In the genomic region with DNA sequence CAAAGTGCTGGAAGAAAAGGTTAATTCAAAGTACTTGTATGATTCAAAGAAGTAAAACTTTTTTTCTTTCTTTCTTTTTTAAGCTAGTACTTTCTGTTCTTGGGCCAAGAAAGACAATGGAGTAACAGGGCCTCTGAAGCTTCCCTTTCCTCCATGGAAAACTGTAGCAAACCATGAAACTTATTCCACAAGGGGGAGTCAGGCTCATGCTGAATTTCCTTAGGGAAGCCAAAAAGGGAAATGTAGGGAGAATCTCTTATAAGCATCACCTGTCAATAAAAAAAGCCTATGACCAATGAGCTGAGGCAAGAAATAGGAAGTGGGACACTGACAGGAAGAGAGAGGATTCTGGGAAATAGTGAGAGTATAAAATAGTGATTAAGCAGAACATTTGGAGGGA, we compare ENCODE assay signal across 12 mouse cellular contexts.
DNase-seq lines count a peak whose midpoint lies in the region; ATAC-seq and TF ChIP-seq lines count a peak whose summit lies in the region.
"Had no signal": no experiment of that assay in that cellular context is flagged by ENCODE, and none has a peak within 500 bp of the region (broad histone marks: within the 10 kb centered on the region; RNA-seq: fewer than 3 reads in every experiment).

No protein-coding gene starts in this region.

- no peaks in the 10 kb centered on the region for H3K27me3 ChIP-seq in intestine, postnatal 0 days (replicated peaks; ENCODE audit: control insufficient read depth, insufficient read depth, low read length)
- H3K27me3 ChIP-seq in intestine, embryonic 15.5 days (replicated peaks): no peaks in the 10 kb centered on the region
- no peaks in the 10 kb centered on the region for H3K27me3 ChIP-seq in midbrain, embryonic 14.5 days (ENCODE audit: control insufficient read depth, insufficient read depth, low read length)
- H3K27me3 ChIP-seq in midbrain, embryonic 10.5 days (ENCODE audit: low read depth, poor library complexity, severe bottlenecking): no peaks in the 10 kb centered on the region
- H3K27me3 ChIP-seq: hindbrain, embryonic 12.5 days; neural tube, embryonic 12.5 days had no signal

- H3K4me2 ChIP-seq in intestine, postnatal 0 days (replicated peaks; ENCODE audit: low read depth): no peak overlapping the region
- H3K4me2 ChIP-seq in intestine, embryonic 15.5 days (replicated peaks): no peak overlapping the region
- H3K4me2 ChIP-seq in midbrain, embryonic 14.5 days (ENCODE audit: low read length): no peak overlapping the region
- H3K4me2 ChIP-seq: hindbrain, embryonic 12.5 days; neural tube, embryonic 12.5 days had no signal

- no peak overlapping the region for H3K27ac ChIP-seq in intestine, postnatal 0 days (ENCODE audit: low read depth, low read length)
- no peak overlapping the region for H3K27ac ChIP-seq in intestine, embryonic 15.5 days
- H3K27ac ChIP-seq in midbrain, embryonic 14.5 days (replicated peaks; ENCODE audit: low read depth, low read length): no peak overlapping the region
- H3K27ac ChIP-seq in midbrain, embryonic 10.5 days (replicated peaks): no peak overlapping the region
- H3K27ac ChIP-seq: hindbrain, embryonic 12.5 days; neural tube, embryonic 12.5 days had no signal

- H3K9ac ChIP-seq in intestine, postnatal 0 days (ENCODE audit: low read depth, low read length): no peak overlapping the region
- no peak overlapping the region for H3K9ac ChIP-seq in intestine, embryonic 15.5 days
- H3K9ac ChIP-seq in midbrain, embryonic 14.5 days (replicated peaks; ENCODE audit: low read length): no peak overlapping the region
- H3K9ac ChIP-seq: hindbrain, embryonic 12.5 days; neural tube, embryonic 12.5 days had no signal

- peak; percentile 30 to 55 for DNase-seq in cerebellum, postnatal 14 days
- DNase-seq in cerebellum, adult 9-11 months: no peak
- peak; percentile 78 for DNase-seq in midbrain, embryonic 14.5 days
- DNase-seq in midbrain, embryonic 10.5 days (ENCODE audit: low spot score): no peak
- DNase-seq in retina, postnatal 1 day: peak; percentile 56
- no peak for DNase-seq in spleen, postnatal 36 days (ENCODE audit: low spot score in 2 of 2)
- DNase-seq: adrenal gland, adult 8-10 months; thymus, adult 18-20 months had no signal

- TF ChIP-seq CTCF in intestine, postnatal 0 days (IDR thresholded peaks at IDR 0.05; ENCODE audit: low read depth): peak; percentile 84

- no peaks in the 10 kb centered on the region for H3K4me1 ChIP-seq in intestine, postnatal 0 days (replicated peaks; ENCODE audit: control insufficient read depth, insufficient read depth, low read length)
- H3K4me1 ChIP-seq in intestine, embryonic 15.5 days (replicated peaks): no peaks in the 10 kb centered on the region
- H3K4me1 ChIP-seq in midbrain, embryonic 14.5 days (ENCODE audit: control insufficient read depth, insufficient read depth, low read length): no peaks in the 10 kb centered on the region
- peaks cover 3% of the 10 kb centered on the region; the same call in 1 of the 2 replicates for H3K4me1 ChIP-seq in midbrain, embryonic 10.5 days
- H3K4me1 ChIP-seq: hindbrain, embryonic 12.5 days; neural tube, embryonic 12.5 days had no signal

- no peak overlapping the region for H3K4me3 ChIP-seq in intestine, postnatal 0 days (ENCODE audit: low read depth, low read length)
- no peak overlapping the region for H3K4me3 ChIP-seq in intestine, embryonic 15.5 days (replicated peaks)
- no peak overlapping the region for H3K4me3 ChIP-seq in midbrain, embryonic 14.5 days (replicated peaks; ENCODE audit: low read depth, low read length)
- no peak overlapping the region for H3K4me3 ChIP-seq in midbrain, embryonic 10.5 days
- H3K4me3 ChIP-seq: hindbrain, embryonic 12.5 days; neural tube, embryonic 12.5 days had no signal

- H3K36me3 ChIP-seq in intestine, postnatal 0 days (ENCODE audit: control insufficient read depth, insufficient read depth): no peaks in the 10 kb centered on the region
- H3K36me3 ChIP-seq in intestine, embryonic 15.5 days: no peaks in the 10 kb centered on the region
- H3K36me3 ChIP-seq in midbrain, embryonic 14.5 days (ENCODE audit: control insufficient read depth, insufficient read depth, low read length): no peaks in the 10 kb centered on the region
- no peaks in the 10 kb centered on the region for H3K36me3 ChIP-seq in midbrain, embryonic 10.5 days
- H3K36me3 ChIP-seq: hindbrain, embryonic 12.5 days; neural tube, embryonic 12.5 days had no signal

- no peaks in the 10 kb centered on the region for H3K9me3 ChIP-seq in intestine, postnatal 0 days (ENCODE audit: control insufficient read depth)
- H3K9me3 ChIP-seq in intestine, embryonic 15.5 days: no peaks in the 10 kb centered on the region
- no peaks in the 10 kb centered on the region for H3K9me3 ChIP-seq in midbrain, embryonic 14.5 days (ENCODE audit: control insufficient read depth, low read length)
- no peaks in the 10 kb centered on the region for H3K9me3 ChIP-seq in midbrain, embryonic 10.5 days (replicated peaks)
- H3K9me3 ChIP-seq: hindbrain, embryonic 12.5 days; neural tube, embryonic 12.5 days had no signal

- no peak for ATAC-seq in intestine, postnatal 0 days
- no peak for ATAC-seq in intestine, embryonic 15.5 days
- no peak for ATAC-seq in midbrain, embryonic 14.5 days (ENCODE audit: low FRiP score, low TSS enrichment)

Comparison
In these comparisons a context has a peak if more than half of its experiments do, and no peak if none do; other contexts are left out.
1. DNase-seq: peak in cerebellum, postnatal 14 days (2 of 2), midbrain, embryonic 14.5 days (single experiment) and retina, postnatal 1 day (single experiment); none in cerebellum, adult 9-11 months (single experiment), midbrain, embryonic 10.5 days (single experiment) and spleen, postnatal 36 days (0 of 2).